Mouse (Mus musculus): ENCODE results near the gene Cacng1.

The Cacng1 gene

DNA sequence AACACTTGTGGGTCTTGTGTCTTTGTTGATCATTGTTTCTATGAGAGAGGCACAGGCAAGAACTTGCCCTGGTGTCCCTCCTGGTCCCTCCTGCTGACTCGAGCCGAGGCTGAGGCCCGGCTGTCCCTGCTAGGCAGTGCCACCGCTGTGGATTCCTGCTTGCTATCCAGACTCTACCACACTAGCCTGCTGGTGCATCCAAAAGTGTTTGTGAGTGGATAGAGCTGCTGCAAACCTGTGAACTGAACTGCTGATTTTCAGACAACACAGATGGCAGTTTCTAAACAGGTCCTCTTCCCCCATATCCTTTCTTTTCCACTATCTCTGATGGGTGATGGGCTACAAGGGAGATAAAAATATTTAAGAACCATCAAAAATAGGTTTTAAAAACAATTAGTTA, 60.8 kb downstream of the Cacng1 start:
- DNase-seq: no peak

Data from cerebellum, postnatal 14 days (tissue).